Mouse (Mus musculus) liver, adult (tissue): ENCODE data around the gene Bckdk.

Experiments
- GATA4 ChIP-seq: IDR thresholded peaks from 2 replicates; pipeline ENCODE4 v1.6.1; 2014; ENCODE audit warnings: mild to moderate bottlenecking, low read length; ENCODE audit not compliant: insufficient replicate concordance

The Bckdk gene

GRCm38 (mm10) chr7:127903971-127904796, at the start of gene Bckdk:
Gene Bckdk, plus strand, starts transcription at chr7:127904082.
- TF ChIP-seq GATA4, result no peak

- TF ChIP-seq GATA4, result no peak
Observed at GRCm38 (mm10) chr7:127858258-127858657, 45.6 kb upstream of the Bckdk start.

- TF ChIP-seq GATA4, result no peak
Observed at GRCm38 (mm10) chr7:127866434-127866833, 37.4 kb upstream of the Bckdk start.

GRCm38 (mm10) chr7:127867641-127868040, 36.2 kb upstream of the Bckdk start:
- TF ChIP-seq GATA4, result no peak

- TF ChIP-seq GATA4, result no peak
Observed at GRCm38 (mm10) chr7:127869149-127869810, 34.6 kb upstream of the Bckdk start.

GRCm38 (mm10) chr7:127870136-127870821, 33.6 kb upstream of the Bckdk start:
- TF ChIP-seq GATA4, result no peak

- no peak for TF ChIP-seq GATA4
Observed at GRCm38 (mm10) chr7:127874812-127875626, 28.9 kb upstream of the Bckdk start.

- TF ChIP-seq GATA4, result no peak
Observed at GRCm38 (mm10) chr7:127875627-127876001, 28.3 kb upstream of the Bckdk start.

GRCm38 (mm10) chr7:127876041-127876466, 27.8 kb upstream of the Bckdk start, which contains the start of gene Zfp646:
Gene Zfp646, plus strand, starts transcription at chr7:127876221.
- TF ChIP-seq GATA4, result no peak; the same call in 1 of the 2 replicates

GRCm38 (mm10) chr7:127876467-127877348, 27.2 kb upstream of the Bckdk start, which contains the start of gene Zfp668:
Gene Zfp668, minus strand, starts transcription at chr7:127876828.
- TF ChIP-seq GATA4, result no peak

GRCm38 (mm10) chr7:127879301-127879700, 24.6 kb upstream of the Bckdk start:
- TF ChIP-seq GATA4, result no peak

- TF ChIP-seq GATA4, result no peak
Observed at GRCm38 (mm10) chr7:127880431-127880830, 23.5 kb upstream of the Bckdk start.

GRCm38 (mm10) chr7:127885951-127886350, 17.9 kb upstream of the Bckdk start:
- TF ChIP-seq GATA4, result no peak

- no peak for TF ChIP-seq GATA4
Observed at GRCm38 (mm10) chr7:127886551-127886950, 17.3 kb upstream of the Bckdk start.
